Mouse (Mus musculus): Measurements from ENCODE around the gene Atxn3.

The Atxn3 gene

GRCm38 (mm10) chr12:101888312-101888711 lies 69.7 kb downstream of the Atxn3 start:
- no peak for DNase-seq

GRCm38 (mm10) chr12:101884926-101885325 lies 73.1 kb downstream of the Atxn3 start:
- peak; percentile 25 to 41 for DNase-seq

- no peak for DNase-seq
Observed at GRCm38 (mm10) chr12:101876374-101876773, 81.7 kb downstream of the Atxn3 start.

GRCm38 (mm10) chr12:101875107-101875506 lies 82.9 kb downstream of the Atxn3 start:
- DNase-seq, result peak in 1 of 2 experiments; percentile 39
